Mouse (Mus musculus): ENCODE measurements at regions not wholly inside any gene's neighbourhood (a gene's known extent, or its start where the extent isn't known, plus 50 kb on each side); places are given as distances from the start of the nearest gene placed in this dataset.

DNA sequence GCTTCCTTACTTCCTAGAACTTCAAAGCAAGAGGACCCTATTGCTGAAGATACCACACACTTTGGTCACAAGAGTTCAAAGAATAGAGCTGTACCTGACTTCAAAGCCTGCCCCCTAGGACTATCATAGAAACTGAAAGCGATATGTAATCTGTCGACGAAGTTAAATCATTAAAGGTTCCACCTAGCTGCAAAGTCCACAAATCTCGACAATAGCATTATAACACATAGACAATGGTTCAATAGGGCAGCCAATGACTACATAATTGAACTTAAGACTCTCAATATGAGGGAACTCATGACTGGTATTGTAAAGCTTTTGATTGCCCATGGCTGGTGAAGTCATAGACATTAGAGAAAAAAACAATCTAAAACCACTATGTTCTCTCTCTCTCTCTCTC lies 200.8 kb downstream of the Fscb start:
- no peaks in the 10 kb centered on the region for H3K4me1 ChIP-seq (replicated peaks)
- ATAC-seq = peak; percentile 97
- H3K27me3 ChIP-seq (replicated peaks) = no peaks in the 10 kb centered on the region
- H3K27ac ChIP-seq = no peak overlapping the region
- H3K9me3 ChIP-seq = no peaks in the 10 kb centered on the region
- no peak overlapping the region for H3K4me2 ChIP-seq (replicated peaks)
- no peak overlapping the region for H3K4me3 ChIP-seq (replicated peaks)
- no peaks in the 10 kb centered on the region for H3K36me3 ChIP-seq
- WGBS = 79% methylated on average over 4 of the region's 4 CpGs
- H3K9ac ChIP-seq = no peak overlapping the region

DNA sequence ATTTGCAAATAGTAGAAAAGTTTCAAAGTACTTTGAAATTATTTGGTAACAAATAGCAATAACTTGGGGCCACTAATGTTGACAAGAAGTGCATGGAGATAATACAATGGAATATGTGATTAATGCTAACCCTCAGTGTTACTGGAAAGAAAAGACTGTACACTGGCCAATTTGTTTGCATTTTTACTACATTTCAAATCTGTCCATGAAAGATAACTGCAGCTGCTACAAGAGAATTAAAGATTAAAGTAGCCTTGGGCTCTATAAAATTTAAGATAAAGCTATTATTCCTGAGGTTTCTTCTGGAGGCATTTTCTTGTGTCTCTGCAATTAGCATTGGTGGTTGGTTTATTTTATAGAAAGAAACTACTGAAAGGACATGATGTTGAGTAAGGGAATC lies 208.4 kb downstream of the Fscb start:
- Histone ChIP-seq H3K27me3 (replicated peaks) (no peaks in the 10 kb centered on the region), H3K27ac (no peak overlapping the region), H3K4me3 (replicated peaks) (no peak overlapping the region), H3K4me1 (replicated peaks) (no peaks in the 10 kb centered on the region), H3K9ac (no peak overlapping the region), H3K4me2 (replicated peaks) (no peak overlapping the region), H3K9me3 (no peaks in the 10 kb centered on the region), H3K36me3 (no peaks in the 10 kb centered on the region)
- no peak for ATAC-seq

DNA sequence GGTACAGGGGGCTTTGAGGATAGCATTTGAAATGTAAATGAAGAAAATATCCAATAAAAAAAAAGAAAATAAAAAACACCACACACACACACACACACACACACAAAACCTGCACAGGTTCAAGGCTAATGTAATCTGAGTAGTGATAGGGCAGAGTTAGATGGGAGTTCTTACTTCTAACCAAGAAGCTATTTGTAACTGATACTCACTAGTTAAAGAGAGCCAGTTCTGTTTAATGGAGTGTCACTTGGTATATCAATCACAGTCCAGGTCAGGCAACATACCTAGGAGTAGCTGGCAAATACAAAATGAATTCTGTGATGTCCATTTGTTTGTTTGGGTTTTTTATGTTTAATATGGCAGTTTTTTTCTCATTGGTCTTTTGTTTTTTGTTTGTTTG lies 219.5 kb downstream of the Fscb start:
- no peaks in the 10 kb centered on the region for H3K9me3 ChIP-seq
- H3K4me1 ChIP-seq (replicated peaks) = no peaks in the 10 kb centered on the region
- no peak overlapping the region for H3K27ac ChIP-seq
- no peak overlapping the region for H3K9ac ChIP-seq
- ATAC-seq = no peak
- no peak overlapping the region for H3K4me2 ChIP-seq (replicated peaks)
- no peaks in the 10 kb centered on the region for H3K27me3 ChIP-seq (replicated peaks)
- no peak overlapping the region for H3K4me3 ChIP-seq (replicated peaks)
- no peaks in the 10 kb centered on the region for H3K36me3 ChIP-seq

DNA sequence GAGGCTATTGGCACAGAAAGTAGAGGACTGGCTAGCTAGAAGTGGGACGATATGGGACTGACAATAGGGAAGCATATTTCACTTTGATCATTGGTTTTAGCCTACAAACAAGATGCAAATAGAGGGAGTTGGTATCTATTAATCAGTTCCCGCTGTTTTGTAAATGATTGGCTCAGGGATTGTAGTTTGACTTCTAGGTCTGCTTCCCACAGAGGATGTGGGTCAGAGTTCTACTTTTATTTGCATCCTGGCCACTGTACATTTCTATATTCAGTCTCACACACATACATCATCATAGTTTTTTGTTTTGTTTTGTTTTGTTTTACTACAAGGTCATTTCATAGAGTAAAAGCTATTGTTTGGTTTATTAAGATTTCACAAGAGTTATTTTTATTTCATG lies 224.5 kb downstream of the Fscb start:
- WGBS = 88% methylated on average over 2 of the region's 2 CpGs

DNA sequence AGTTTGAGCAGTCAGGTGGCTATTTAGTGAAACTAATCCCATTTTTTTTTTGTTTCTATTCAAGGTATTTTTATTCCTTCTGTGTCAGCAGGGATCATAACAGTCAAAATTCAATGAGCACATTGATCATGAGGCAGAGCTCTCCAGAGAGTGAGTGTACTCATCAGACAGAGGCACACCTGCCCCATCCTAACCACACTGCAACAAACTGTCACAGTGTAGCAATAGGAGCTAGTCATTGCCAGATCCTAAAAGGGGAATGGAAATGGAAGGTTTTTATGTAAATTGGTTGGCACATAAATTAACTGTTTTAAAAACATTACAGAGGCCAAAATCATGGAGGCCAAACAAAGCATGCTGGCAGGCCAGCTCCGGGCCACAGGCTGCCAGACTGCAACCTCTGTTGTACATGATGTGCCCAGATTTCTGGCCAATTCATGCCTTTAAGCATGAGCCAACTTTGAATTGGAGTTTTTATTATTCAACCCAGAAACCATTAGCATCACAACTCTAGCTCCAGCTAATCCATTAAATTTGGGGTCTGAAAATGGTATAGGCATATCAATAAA lies 244.9 kb downstream of the Fscb start:
- no peaks in the 10 kb centered on the region for H3K4me1 ChIP-seq (replicated peaks)
- H3K4me2 ChIP-seq (replicated peaks) = no peak overlapping the region
- no peak for ATAC-seq
- no peak overlapping the region for H3K27ac ChIP-seq
- H3K9ac ChIP-seq = no peak overlapping the region
- WGBS = 71% methylated on average over 1 of the region's 1 CpGs
- H3K36me3 ChIP-seq = no peaks in the 10 kb centered on the region
- no peaks in the 10 kb centered on the region for H3K27me3 ChIP-seq (replicated peaks)
- H3K9me3 ChIP-seq = no peaks in the 10 kb centered on the region
- H3K4me3 ChIP-seq (replicated peaks) = no peak overlapping the region

More for the DNA sequence above, 224.5 kb downstream of the Fscb start:
- Histone ChIP-seq H3K4me2 (replicated peaks) (no peak overlapping the region), H3K4me3 (replicated peaks) (no peak overlapping the region), H3K27ac (no peak overlapping the region), H3K27me3 (replicated peaks) (no peaks in the 10 kb centered on the region), H3K36me3 (no peaks in the 10 kb centered on the region), H3K9ac (no peak overlapping the region), H3K4me1 (replicated peaks) (no peaks in the 10 kb centered on the region), H3K9me3 (no peaks in the 10 kb centered on the region)
- ATAC-seq = no peak

DNA sequence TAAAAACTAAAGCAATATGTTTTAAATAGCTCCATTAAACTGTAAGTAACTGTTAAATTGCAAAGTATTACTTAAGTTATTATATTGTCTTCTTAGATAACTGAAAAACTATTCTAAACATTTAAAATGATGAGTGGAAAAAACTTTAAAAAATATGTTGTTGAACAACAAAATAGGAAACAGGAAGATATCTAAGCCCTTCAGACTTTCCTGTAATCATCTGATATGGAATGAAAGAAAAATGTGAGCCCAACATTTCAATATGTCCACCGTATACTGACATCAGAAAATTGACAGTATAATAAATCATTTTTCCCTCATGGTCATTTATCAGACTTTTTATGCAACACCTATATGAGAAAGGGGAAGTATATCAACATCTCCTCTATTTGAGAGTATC lies 258.1 kb downstream of the Fscb start:
- Histone ChIP-seq H3K4me1 (replicated peaks) (no peaks in the 10 kb centered on the region), H3K9me3 (no peaks in the 10 kb centered on the region), H3K4me3 (replicated peaks) (no peak overlapping the region), H3K9ac (no peak overlapping the region), H3K27me3 (replicated peaks) (no peaks in the 10 kb centered on the region), H3K36me3 (no peaks in the 10 kb centered on the region), H3K4me2 (replicated peaks) (no peak overlapping the region), H3K27ac (no peak overlapping the region)
- no peak for ATAC-seq
- 82% methylated on average over 1 of the region's 1 CpGs for WGBS

DNA sequence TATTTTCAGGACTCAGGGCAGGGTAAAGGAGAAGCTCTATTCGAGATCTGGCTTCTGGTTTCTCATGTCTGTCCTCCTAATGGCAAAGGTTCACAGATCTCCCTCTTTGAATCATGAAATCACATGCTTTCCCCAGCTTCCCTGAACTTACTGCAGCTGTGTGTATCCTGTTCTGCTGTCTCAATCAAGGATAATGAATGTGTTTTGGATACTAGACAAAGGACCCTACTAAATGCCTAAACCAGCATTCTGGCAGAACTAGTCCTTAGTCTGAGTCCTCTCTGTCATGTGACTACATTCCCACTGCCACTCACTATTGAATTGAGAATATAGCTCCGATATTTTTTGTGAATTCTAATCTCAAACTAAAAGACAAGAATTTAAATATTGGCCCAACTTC lies 276.1 kb downstream of the Fscb start:
- no peak overlapping the region for H3K4me3 ChIP-seq (replicated peaks)
- no peaks in the 10 kb centered on the region for H3K27me3 ChIP-seq (replicated peaks)
- H3K9me3 ChIP-seq = no peaks in the 10 kb centered on the region
- no peaks in the 10 kb centered on the region for H3K4me1 ChIP-seq (replicated peaks)
- H3K27ac ChIP-seq = no peak overlapping the region
- ATAC-seq = no peak
- H3K36me3 ChIP-seq = no peaks in the 10 kb centered on the region
- WGBS = 65% methylated on average over 2 of the region's 2 CpGs
- H3K9ac ChIP-seq = no peak overlapping the region
- no peak overlapping the region for H3K4me2 ChIP-seq (replicated peaks)
